Mouse (Mus musculus): Measurements from ENCODE around the gene Ift88.

Gene Ift88

GRCm38 (mm10) chr14:57532577-57532976 lies 108.7 kb downstream of the Ift88 start:
- no peak for DNase-seq (ENCODE audit: low read depth, low spot score)

- DNase-seq (ENCODE audit: low read depth, low spot score): no peak
Observed at GRCm38 (mm10) chr14:57533214-57533613, 109.4 kb downstream of the Ift88 start.

GRCm38 (mm10) chr14:57533841-57534240 lies 110.0 kb downstream of the Ift88 start:
- DNase-seq (ENCODE audit: low read depth, low spot score): no peak

- DNase-seq (ENCODE audit: low read depth, low spot score): no peak
Observed at GRCm38 (mm10) chr14:57534346-57534745, 110.5 kb downstream of the Ift88 start.

- DNase-seq (ENCODE audit: low read depth, low spot score): no peak
Observed at GRCm38 (mm10) chr14:57534961-57535360, 111.1 kb downstream of the Ift88 start.

- no peak for DNase-seq (ENCODE audit: low read depth, low spot score)
Observed at GRCm38 (mm10) chr14:57535646-57536045, 111.8 kb downstream of the Ift88 start.

- no peak for DNase-seq (ENCODE audit: low read depth, low spot score)
Observed at GRCm38 (mm10) chr14:57536820-57537219, 113.0 kb downstream of the Ift88 start.

- DNase-seq (ENCODE audit: low read depth, low spot score): no peak
Observed at GRCm38 (mm10) chr14:57537261-57538015, 113.6 kb downstream of the Ift88 start.

GRCm38 (mm10) chr14:57540683-57541082 lies 116.8 kb downstream of the Ift88 start:
- DNase-seq (ENCODE audit: low read depth, low spot score): no peak

GRCm38 (mm10) chr14:57542231-57542630 lies 118.4 kb downstream of the Ift88 start:
- DNase-seq (ENCODE audit: low read depth, low spot score): no peak

GRCm38 (mm10) chr14:57543420-57544039 lies 119.7 kb downstream of the Ift88 start:
- DNase-seq (ENCODE audit: low read depth, low spot score): no peak

GRCm38 (mm10) chr14:57545526-57545925 lies 121.7 kb downstream of the Ift88 start:
- no peak for DNase-seq (ENCODE audit: low read depth, low spot score)

- no peak for DNase-seq (ENCODE audit: low read depth, low spot score)
Observed at GRCm38 (mm10) chr14:57546131-57546530, 122.3 kb downstream of the Ift88 start.

- no peak for DNase-seq (ENCODE audit: low read depth, low spot score)
Observed at GRCm38 (mm10) chr14:57546557-57547021, 122.7 kb downstream of the Ift88 start.

GRCm38 (mm10) chr14:57547062-57547461 lies 123.2 kb downstream of the Ift88 start:
- DNase-seq (ENCODE audit: low read depth, low spot score): no peak

- no peak for DNase-seq (ENCODE audit: low read depth, low spot score)
Observed at GRCm38 (mm10) chr14:57552945-57553344, 129.1 kb downstream of the Ift88 start.

- DNase-seq (ENCODE audit: low read depth, low spot score): no peak
Observed at GRCm38 (mm10) chr14:57554434-57554833, 130.6 kb downstream of the Ift88 start.

- DNase-seq (ENCODE audit: low read depth, low spot score): no peak
Observed at GRCm38 (mm10) chr14:57555471-57556070, 131.7 kb downstream of the Ift88 start.

- no peak for DNase-seq (ENCODE audit: low read depth, low spot score)
Observed at GRCm38 (mm10) chr14:57556922-57557321, 133.1 kb downstream of the Ift88 start.

- DNase-seq (ENCODE audit: low read depth, low spot score): no peak
Observed at GRCm38 (mm10) chr14:57565626-57566025, 141.8 kb downstream of the Ift88 start.
